Mouse (Mus musculus) ES-E14 (cell line): ENCODE data around the gene Bmp6.

Experiments used
- CHD2 ChIP-seq: IDR thresholded peaks from 2 replicates; pipeline ENCODE4 v1.6.1; 2014; ENCODE audit warnings: mild to moderate bottlenecking, low read depth, low read length, inconsistent platforms
- HCFC1 ChIP-seq: IDR thresholded peaks from 2 replicates; pipeline ENCODE4 v1.6.1; 2012; ENCODE audit warnings: low read length, inconsistent platforms, borderline replicate concordance; ENCODE audit not compliant: insufficient read depth
- MAFK ChIP-seq: IDR thresholded peaks from 2 replicates; pipeline ENCODE4 v1.6.1; 2014; ENCODE audit warnings: mild to moderate bottlenecking, low read depth, low read length, inconsistent platforms; ENCODE audit not compliant: insufficient read depth
- ZC3H11A ChIP-seq: IDR thresholded peaks from 2 replicates; pipeline ENCODE4 v1.6.1; 2012; ENCODE audit warnings: low read depth, mild to moderate bottlenecking, inconsistent platforms, low read length, borderline replicate concordance

- TF ChIP-seq MAFK = no peak
- TF ChIP-seq ZC3H11A = no peak
- TF ChIP-seq HCFC1 = no peak
- no peak for TF ChIP-seq CHD2
These were observed 103.7 kb downstream of the Bmp6 start for GRCm38 (mm10) chr13:38448516-38449015.
